Mouse (Mus musculus): ENCODE measurements around the gene Mthfsd.

GRCm38 (mm10) chr8:121063649-121064048 lies 44.5 kb downstream of the Mthfsd start:
- TF ChIP-seq POLR2A (IDR thresholded peaks at IDR 0.05; ENCODE audit: low read depth, low read length) (no peak), CTCF (IDR thresholded peaks at IDR 0.05; ENCODE audit: borderline replicate concordance, insufficient read depth, low read length) (no peak)
